ENCODE assay signal across 30 mouse cellular contexts in the genomic region with DNA sequence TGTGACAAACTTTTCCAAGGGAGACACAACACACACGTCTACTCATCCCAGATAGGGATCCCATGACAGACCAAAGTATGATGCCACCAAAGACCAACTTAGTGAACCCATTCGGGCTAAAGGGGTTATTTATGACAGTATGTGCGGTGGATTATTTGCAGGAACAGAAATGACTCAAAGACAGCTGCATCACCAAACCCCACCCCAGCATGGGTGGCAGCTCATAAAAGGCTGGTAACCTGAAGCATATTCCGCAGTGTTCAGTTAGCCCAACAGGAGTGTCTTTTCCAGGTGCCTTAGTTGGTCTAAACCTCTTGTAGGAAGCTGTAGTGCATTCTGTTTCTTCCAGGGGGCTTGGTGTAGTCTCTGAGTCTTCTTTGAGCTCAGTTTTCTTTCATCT.
"Had no signal": no experiment of that assay in that cellular context is flagged by ENCODE, and none has a peak within 500 bp of the region (broad histone marks: within the 10 kb centered on the region; RNA-seq: fewer than 3 reads in every experiment).

No protein-coding gene starts in this region.

- H3K4me2 ChIP-seq: limb, embryonic 12.5 days; limb, embryonic 13.5 days; limb, embryonic 15.5 days; liver, embryonic 11.5 days; liver, embryonic 12.5 days; liver, embryonic 13.5 days; liver, embryonic 15.5 days; lung, embryonic 14.5 days; lung, embryonic 15.5 days; midbrain, embryonic 12.5 days; midbrain, embryonic 13.5 days; midbrain, embryonic 15.5 days; neural tube, embryonic 12.5 days; neural tube, embryonic 13.5 days had no signal

- DNase-seq: left cerebral cortex, postnatal 4 days; liver; liver, embryonic 13.5 days; liver, postnatal 0 days; lung, adult 2 months; lung, embryonic 14.5 days; lung, postnatal 10 days; lung, postnatal 14 days; lung, postnatal 36 days; lung, postnatal 4 days had no signal

- H3K27me3 ChIP-seq: limb, embryonic 12.5 days; limb, embryonic 13.5 days; limb, embryonic 15.5 days; liver, embryonic 12.5 days; liver, embryonic 13.5 days; liver, embryonic 15.5 days; lung, embryonic 15.5 days; megakaryocyte, embryonic 14.5 days; midbrain, embryonic 12.5 days; midbrain, embryonic 13.5 days; midbrain, embryonic 15.5 days; neural tube, embryonic 12.5 days; neural tube, embryonic 13.5 days had no signal

- H3K4me3 ChIP-seq: left cerebral cortex, adult 2 months; limb, embryonic 10.5 days; limb, embryonic 12.5 days; limb, embryonic 13.5 days; limb, embryonic 15.5 days; liver, embryonic 12.5 days; liver, embryonic 13.5 days; liver, embryonic 15.5 days; lung, embryonic 15.5 days; megakaryocyte, embryonic 14.5 days; midbrain, embryonic 10.5 days; midbrain, embryonic 12.5 days; midbrain, embryonic 13.5 days; midbrain, embryonic 15.5 days; neural tube, embryonic 12.5 days; neural tube, embryonic 13.5 days had no signal

- H3K9me3 ChIP-seq: limb, embryonic 10.5 days; limb, embryonic 12.5 days; limb, embryonic 13.5 days; limb, embryonic 15.5 days; liver, embryonic 12.5 days; liver, embryonic 13.5 days; liver, embryonic 15.5 days; lung, embryonic 15.5 days; midbrain, embryonic 10.5 days; midbrain, embryonic 12.5 days; midbrain, embryonic 13.5 days; midbrain, embryonic 15.5 days; neural tube, embryonic 12.5 days; neural tube, embryonic 13.5 days had no signal

- H3K4me1 ChIP-seq: limb, embryonic 12.5 days; limb, embryonic 13.5 days; limb, embryonic 15.5 days; lung, embryonic 15.5 days; midbrain, embryonic 10.5 days; midbrain, embryonic 12.5 days; midbrain, embryonic 13.5 days; midbrain, embryonic 15.5 days; neural tube, embryonic 12.5 days; neural tube, embryonic 13.5 days had no signal

- H3K27ac ChIP-seq: left cerebral cortex, adult 2 months; limb, embryonic 10.5 days; limb, embryonic 12.5 days; limb, embryonic 13.5 days; limb, embryonic 15.5 days; liver, embryonic 12.5 days; liver, embryonic 13.5 days; liver, embryonic 14.5 days; liver, embryonic 15.5 days; lung, embryonic 15.5 days; macrophage; midbrain, embryonic 10.5 days; midbrain, embryonic 12.5 days; midbrain, embryonic 13.5 days; midbrain, embryonic 15.5 days; neural tube, embryonic 12.5 days; neural tube, embryonic 13.5 days had no signal

- H3K9ac ChIP-seq: limb, embryonic 12.5 days; limb, embryonic 13.5 days; limb, embryonic 15.5 days; liver, embryonic 12.5 days; liver, embryonic 13.5 days; liver, embryonic 14.5 days; liver, embryonic 15.5 days; liver, postnatal 0 days; lung, embryonic 14.5 days; lung, embryonic 15.5 days; midbrain, embryonic 12.5 days; midbrain, embryonic 13.5 days; midbrain, embryonic 15.5 days; neural tube, embryonic 12.5 days; neural tube, embryonic 13.5 days had no signal

- ATAC-seq: liver, embryonic 12.5 days; liver, postnatal 0 days; lung, postnatal 0 days; midbrain, embryonic 13.5 days; midbrain, embryonic 15.5 days; midbrain, embryonic 16.5 days had no signal

- H3K36me3 ChIP-seq: limb, embryonic 10.5 days; limb, embryonic 12.5 days; limb, embryonic 13.5 days; limb, embryonic 15.5 days; liver, embryonic 12.5 days; liver, embryonic 13.5 days; liver, embryonic 15.5 days; lung, embryonic 15.5 days; midbrain, embryonic 10.5 days; midbrain, embryonic 12.5 days; midbrain, embryonic 13.5 days; midbrain, embryonic 15.5 days; neural tube, embryonic 12.5 days; neural tube, embryonic 13.5 days had no signal
